ENCODE assay signal across 8 mouse cellular contexts in genomic region chr15:8629317-8629831, GRCm38 (mm10).
DNase-seq lines count a peak whose midpoint lies in the region; ATAC-seq lines count a peak whose summit lies in the region.

No protein-coding gene starts in this region.

- peak overlapping the region; percentile 79 for H3K4me2 ChIP-seq in hindbrain, embryonic 16.5 days (ENCODE audit: low read length)

- peaks cover 7% of the 10 kb centered on the region for H3K4me1 ChIP-seq in hindbrain, embryonic 16.5 days (ENCODE audit: control insufficient read depth, insufficient read depth, low read depth, low read length)

- 0% methylated on average over 13 of the region's 13 CpGs for WGBS in hindbrain, embryonic 16.5 days

- H3K9me3 ChIP-seq in hindbrain, embryonic 16.5 days (ENCODE audit: control insufficient read depth, low read length): no peaks in the 10 kb centered on the region

- peak overlapping the region; percentile 45 for H3K4me3 ChIP-seq in hindbrain, embryonic 16.5 days (ENCODE audit: low read length)

- H3K27me3 ChIP-seq in hindbrain, embryonic 16.5 days (replicated peaks; ENCODE audit: control insufficient read depth, insufficient read depth, low read length): no peaks in the 10 kb centered on the region

- DNase-seq in adipocyte (ENCODE audit: low spot score): peak; percentile 85
- DNase-seq in cerebellum, postnatal 36 days: peak; percentile 82 to 83
- peak; percentile 50 for DNase-seq in gastrocnemius, adult 18-20 months (ENCODE audit: low spot score)
- DNase-seq in layer of hippocampus, postnatal 36 days: peak; percentile 77 to 81
- DNase-seq in lung, postnatal 10 days: peak; percentile 82
- DNase-seq in retina, embryonic 14.5 days (ENCODE audit: low spot score): peak; percentile 93
- peak; percentile 69 for DNase-seq in yolk sac, embryonic 10.5 days (ENCODE audit: low spot score)

- peak; percentile 95 for ATAC-seq in hindbrain, embryonic 16.5 days

- H3K27ac ChIP-seq in hindbrain, embryonic 16.5 days (ENCODE audit: low read depth, low read length): peak overlapping the region; percentile 46

- H3K9ac ChIP-seq in hindbrain, embryonic 16.5 days (ENCODE audit: low read depth, low read length): peak overlapping the region; percentile 61

- no peaks in the 10 kb centered on the region for H3K36me3 ChIP-seq in hindbrain, embryonic 16.5 days (ENCODE audit: control insufficient read depth, insufficient read depth, low read length)

Comparison
In these comparisons a context has a peak if more than half of its experiments do, and no peak if none do; other contexts are left out.
1. Peak in every context shown above with its lines: DNase-seq, ATAC-seq, H3K4me3 ChIP-seq and H3K27ac ChIP-seq.